Mouse (Mus musculus): ENCODE results near the gene C530008M17Rik.
"Not testable (repeated sequence)": the region's sequence is repeated elsewhere in the genome, so short reads cannot be mapped to it uniquely, and the experiment has no call there.

The C530008M17Rik gene

DNA sequence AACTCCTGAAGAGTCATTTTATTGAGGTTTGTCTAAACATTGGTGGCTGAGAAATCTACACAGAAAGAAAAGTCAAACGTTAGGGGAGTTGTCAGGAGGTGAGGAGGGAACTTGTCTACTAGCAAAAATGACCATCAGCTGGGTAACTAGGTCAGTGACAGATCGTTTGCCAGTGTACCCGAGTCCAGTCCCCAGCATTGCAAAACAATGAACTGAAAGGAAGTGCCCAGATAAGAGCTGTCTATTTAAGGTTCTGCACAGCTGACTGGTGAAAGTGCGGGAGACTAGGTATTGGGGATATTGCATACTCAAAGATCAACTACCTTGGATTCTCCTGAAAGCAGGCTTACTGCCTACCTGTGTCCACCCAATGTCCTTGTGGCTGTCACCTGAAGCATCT lies 245.8 kb downstream of the C530008M17Rik start:
- DNase-seq (ENCODE audit: low spot score in 2 of 2) = no peak

DNA sequence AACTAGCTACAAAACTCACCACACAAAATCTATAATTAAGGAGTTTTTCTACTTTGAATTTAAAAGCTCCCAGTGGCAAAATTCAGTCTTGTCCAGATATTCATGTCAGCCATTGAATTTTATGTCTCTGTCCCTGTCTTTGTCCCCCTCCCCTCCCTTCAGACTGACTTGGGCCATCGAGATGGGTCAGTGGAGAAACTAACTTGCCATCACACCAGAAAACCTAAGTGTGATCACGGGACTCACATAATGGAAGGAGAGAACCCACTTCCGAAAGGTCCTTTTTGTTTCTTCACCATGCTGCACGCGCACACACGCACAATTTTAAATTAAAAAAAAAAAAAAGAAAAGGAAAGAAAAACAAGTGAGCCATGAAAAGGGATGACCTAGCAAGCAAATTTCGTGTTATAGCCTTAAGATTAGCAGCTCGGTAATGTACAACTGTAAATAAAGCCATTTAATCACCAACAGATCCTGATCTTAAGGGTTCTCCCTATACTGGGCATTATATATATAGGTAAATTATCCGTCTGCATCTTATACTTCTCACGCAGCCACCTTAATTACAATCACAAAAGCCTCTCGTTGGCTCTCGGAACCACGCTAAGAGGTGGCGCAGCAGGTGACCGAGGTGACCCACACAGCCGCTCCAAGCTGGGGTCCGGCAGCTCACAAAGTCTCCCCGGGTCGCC lies 248.5 kb downstream of the C530008M17Rik start:
- DNase-seq (ENCODE audit: low spot score in 2 of 2) = no peak

DNA sequence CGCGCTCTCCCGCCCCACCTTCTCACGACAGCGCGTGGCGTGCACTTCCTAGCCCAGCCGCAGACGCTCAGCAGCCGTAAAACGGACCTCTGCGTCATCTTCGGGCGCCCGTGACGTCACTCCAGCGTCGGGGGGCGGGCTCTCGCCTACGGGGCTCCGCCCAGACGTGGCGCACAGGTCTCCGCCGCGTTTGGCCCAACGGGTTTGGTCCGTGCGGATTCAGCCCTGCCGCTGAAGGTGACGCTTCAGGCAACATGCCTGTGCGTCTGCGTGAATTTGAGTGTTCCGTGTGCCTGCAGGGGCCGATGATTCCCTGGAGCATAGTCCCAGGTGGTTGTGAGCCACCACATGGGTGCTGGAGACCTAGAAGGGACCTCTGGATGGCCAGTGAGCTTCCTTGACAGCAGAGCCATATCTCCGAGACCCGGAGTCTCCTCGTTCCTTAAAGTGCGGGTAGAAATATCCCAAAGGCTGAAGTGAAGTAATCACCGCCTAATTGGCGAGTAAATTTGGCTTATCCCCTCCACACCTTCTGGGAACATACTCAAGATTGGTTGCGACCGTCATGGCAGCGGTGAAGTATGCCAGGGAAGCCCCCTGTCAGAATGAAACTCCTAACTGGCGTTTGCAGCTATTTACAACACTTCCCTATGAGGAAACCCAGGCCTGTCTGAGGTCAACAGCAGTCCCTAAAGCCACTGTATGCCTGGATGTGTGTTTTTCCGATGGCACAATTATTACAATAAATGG lies 249.3 kb downstream of the C530008M17Rik start, which contains the start of gene Aasdh:
Gene Aasdh (minus strand): TSS at position 110 of the 750 bp plus-strand sequence.
- DNase-seq (ENCODE audit: low spot score in 2 of 2) = peak; percentile 92 to 98

DNA sequence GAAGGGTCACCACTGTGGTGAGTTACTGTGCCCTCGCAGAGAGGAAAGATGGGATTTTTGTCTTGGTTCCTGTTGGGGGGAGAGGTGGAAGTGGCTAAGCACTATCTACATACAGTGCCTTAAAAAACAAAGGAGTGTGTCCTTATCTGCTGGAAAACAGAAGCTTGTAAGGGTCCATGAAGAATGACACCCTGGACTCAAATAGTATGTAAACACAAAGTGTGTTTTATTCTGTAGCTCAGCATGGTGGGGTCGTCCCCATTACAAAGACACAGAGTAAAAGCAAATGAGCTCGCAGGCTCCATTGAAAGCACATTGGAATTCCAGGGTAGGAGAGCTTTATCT lies 249.8 kb downstream of the C530008M17Rik start:
- DNase-seq (ENCODE audit: low spot score in 2 of 2) = no peak

DNA sequence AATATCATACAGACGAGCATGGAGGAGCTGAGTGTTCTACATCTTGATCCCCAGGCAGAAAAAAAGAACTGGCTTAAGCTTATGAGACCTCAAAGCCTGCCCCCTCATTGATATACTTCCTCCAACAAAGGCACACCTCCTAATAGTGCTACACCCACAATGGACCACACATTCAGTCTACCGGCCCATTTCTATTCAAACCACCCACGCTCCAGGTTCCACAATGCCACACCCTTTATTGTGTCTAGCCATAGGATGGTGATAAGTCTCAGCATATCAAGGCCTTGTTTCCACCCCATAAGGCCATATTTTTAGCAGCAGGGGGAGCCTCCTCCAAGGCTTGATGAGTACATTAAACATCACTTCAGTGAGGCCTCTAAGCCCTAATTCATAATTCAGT lies 254.5 kb downstream of the C530008M17Rik start:
- DNase-seq (ENCODE audit: low spot score in 2 of 2) = no peak

DNA sequence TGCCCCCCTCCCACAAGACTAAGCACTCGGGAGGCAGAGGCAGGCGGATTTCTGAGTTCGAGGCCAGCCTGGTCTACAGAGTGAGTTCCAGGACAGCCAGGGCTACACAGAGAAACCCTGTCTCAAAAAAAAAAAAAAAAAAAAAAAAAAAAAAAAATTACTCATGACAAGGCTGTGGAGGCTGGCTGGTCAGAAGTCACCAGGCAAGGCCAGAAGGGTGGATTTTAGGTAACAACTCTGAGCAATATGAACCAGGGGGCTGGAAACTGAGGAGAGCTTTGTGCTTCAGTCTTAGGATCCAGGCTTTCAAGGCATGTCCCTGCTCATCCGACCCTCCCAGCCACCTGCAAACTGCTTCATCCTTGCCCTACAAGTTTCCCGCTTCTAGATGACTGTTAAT lies 256.2 kb downstream of the C530008M17Rik start:
- DNase-seq (ENCODE audit: low spot score in 2 of 2) = not testable (repeated sequence)

DNA sequence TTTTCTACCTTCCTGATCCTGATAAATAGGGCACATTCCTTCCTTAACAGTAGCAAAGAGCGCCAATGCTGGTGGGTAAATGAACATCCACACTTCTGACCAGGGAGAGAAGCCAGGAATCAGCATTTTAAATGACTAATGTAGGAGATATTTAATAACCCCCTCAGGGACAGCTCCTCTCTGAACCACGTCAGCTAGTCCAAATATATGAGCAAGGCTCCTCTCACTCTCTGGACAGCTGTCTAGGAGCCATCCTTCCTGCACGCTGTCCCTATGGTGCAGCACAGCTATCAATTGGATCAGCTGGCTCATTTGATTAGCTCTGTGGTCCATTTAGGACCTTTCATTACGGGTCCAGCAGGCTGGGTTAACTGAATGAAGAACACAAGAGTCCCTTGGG lies 266.5 kb downstream of the C530008M17Rik start:
- no peak for DNase-seq (ENCODE audit: low spot score in 2 of 2)

Measured in thymus, postnatal 10 days (tissue).